In genomic region chr3:99248831-99249550, GRCm38 (mm10) we compare ENCODE assay signal across 18 mouse cellular contexts. TPM values are rescaled to one million over a fixed set of nuclear protein-coding genes. Genes with fewer than 3 reads are reported as not detected.
DNase-seq lines count a peak whose midpoint lies in the region; ATAC-seq and TF ChIP-seq lines count a peak whose summit lies in the region.
"Had no signal": no experiment of that assay in that cellular context is flagged by ENCODE, and none has a peak within 500 bp of the region (broad histone marks: within the 10 kb centered on the region; RNA-seq: fewer than 3 reads in every experiment).

No protein-coding gene starts in this region.

- TF ChIP-seq CTCF in heart, postnatal 0 days (IDR thresholded peaks at IDR 0.05; ENCODE audit: low read depth): no peak

- 4% methylated on average over 25 of the region's 25 CpGs for WGBS in heart, postnatal 0 days
- under 1% methylated on average over 25 of the region's 25 CpGs for WGBS in midbrain, embryonic 14.5 days
- WGBS in midbrain, embryonic 15.5 days: 1% methylated on average over 25 of the region's 25 CpGs
- WGBS in embryonic facial prominence, embryonic 14.5 days: 4% methylated on average over 25 of the region's 25 CpGs

- DNase-seq in heart, postnatal 0 days (ENCODE audit: low spot score): no peak
- no peak for DNase-seq in heart, adult 8-10 months (ENCODE audit: low spot score)
- DNase-seq in midbrain, embryonic 14.5 days: peak; percentile 32
- DNase-seq in embryonic facial prominence, embryonic 14.5 days (ENCODE audit: low spot score): no peak
- peak; percentile 12 for DNase-seq in retina, postnatal 1 day
- no peak for DNase-seq in lung, adult 18-20 months
- no peak for DNase-seq in layer of hippocampus, postnatal 14 days (ENCODE audit: low spot score in 2 of 2)
- DNase-seq: cerebellum, postnatal 36 days; gastrocnemius, postnatal 14 days; heart, postnatal 10 days; kidney, adult 9 months had no signal

- ATAC-seq in heart, postnatal 0 days (ENCODE audit: insufficient read depth, low read depth): no peak
- no peak for ATAC-seq in midbrain, embryonic 14.5 days (ENCODE audit: low FRiP score, low TSS enrichment)
- ATAC-seq in midbrain, embryonic 15.5 days (replicated peaks): no peak
- no peak for ATAC-seq in embryonic facial prominence, embryonic 14.5 days (ENCODE audit: low read depth)
- ATAC-seq: CD4-positive, CD25-positive, alpha-beta regulatory T cell, adult 4 months; forebrain, embryonic 14.5 days; lung, postnatal 0 days; midbrain, embryonic 13.5 days had no signal

- H3K4me2 ChIP-seq in heart, postnatal 0 days (ENCODE audit: low read depth, low read length): no peak overlapping the region
- H3K4me2 ChIP-seq in midbrain, embryonic 14.5 days (ENCODE audit: low read length): no peak overlapping the region
- H3K4me2 ChIP-seq in midbrain, embryonic 15.5 days: no peak overlapping the region
- H3K4me2 ChIP-seq in embryonic facial prominence, embryonic 14.5 days (ENCODE audit: low read depth, low read length): peak overlapping the region; percentile 40
- H3K4me2 ChIP-seq: midbrain, embryonic 13.5 days; neural tube, embryonic 15.5 days had no signal

- TF ChIP-seq EP300 in heart, postnatal 0 days (IDR thresholded peaks at IDR 0.05; ENCODE audit: low read depth): no peak

- no peak overlapping the region for H3K9ac ChIP-seq in heart, postnatal 0 days (replicated peaks; ENCODE audit: low read depth, low read length)
- H3K9ac ChIP-seq in midbrain, embryonic 14.5 days (replicated peaks; ENCODE audit: low read length): no peak overlapping the region
- H3K9ac ChIP-seq in midbrain, embryonic 15.5 days: no peak overlapping the region
- peak overlapping the region; percentile 26; the same call in 1 of the 2 replicates for H3K9ac ChIP-seq in embryonic facial prominence, embryonic 14.5 days (ENCODE audit: low read depth, low read length)
- H3K9ac ChIP-seq: midbrain, embryonic 13.5 days; neural tube, embryonic 15.5 days had no signal

- no peak overlapping the region for H3K27ac ChIP-seq in heart, postnatal 0 days (ENCODE audit: low read depth)
- no peak overlapping the region for H3K27ac ChIP-seq in midbrain, embryonic 14.5 days (replicated peaks; ENCODE audit: low read depth, low read length)
- no peak overlapping the region for H3K27ac ChIP-seq in midbrain, embryonic 15.5 days
- no peak overlapping the region; the same call in 1 of the 2 replicates for H3K27ac ChIP-seq in embryonic facial prominence, embryonic 14.5 days (replicated peaks; ENCODE audit: low read depth, low read length)
- H3K27ac ChIP-seq: layer of hippocampus, adult 2 months; midbrain, embryonic 13.5 days; neural tube, embryonic 15.5 days had no signal

- H3K4me3 ChIP-seq in heart, postnatal 0 days (ENCODE audit: low read depth, low read length): peak overlapping the region; percentile 14; the same call in 1 of the 2 replicates
- no peak overlapping the region for H3K4me3 ChIP-seq in midbrain, embryonic 14.5 days (replicated peaks; ENCODE audit: low read depth, low read length)
- H3K4me3 ChIP-seq in midbrain, embryonic 15.5 days: no peak overlapping the region
- H3K4me3 ChIP-seq in embryonic facial prominence, embryonic 14.5 days (ENCODE audit: low read depth, low read length): peak overlapping the region; percentile 12
- H3K4me3 ChIP-seq: layer of hippocampus, adult 2 months; midbrain, embryonic 13.5 days; neural tube, embryonic 15.5 days had no signal

- peaks cover 7% of the 10 kb centered on the region; the same call in 1 of the 2 replicates for H3K4me1 ChIP-seq in heart, postnatal 0 days (ENCODE audit: control insufficient read depth, insufficient read depth)
- H3K4me1 ChIP-seq in midbrain, embryonic 14.5 days (ENCODE audit: control insufficient read depth, insufficient read depth, low read length): 0 out of 2 replicates have a peak, but pooled peaks cover 6% of the 10 kb centered on the region
- peaks cover 6% of the 10 kb centered on the region for H3K4me1 ChIP-seq in midbrain, embryonic 15.5 days
- H3K4me1 ChIP-seq in embryonic facial prominence, embryonic 14.5 days (ENCODE audit: control insufficient read depth, insufficient read depth, low read length): no peaks in the 10 kb centered on the region

- H3K9me3 ChIP-seq in heart, postnatal 0 days (replicated peaks; ENCODE audit: control insufficient read depth, low read length): no peaks in the 10 kb centered on the region
- H3K9me3 ChIP-seq in midbrain, embryonic 14.5 days (ENCODE audit: control insufficient read depth, low read length): no peaks in the 10 kb centered on the region
- no peaks in the 10 kb centered on the region for H3K9me3 ChIP-seq in midbrain, embryonic 15.5 days
- H3K9me3 ChIP-seq in embryonic facial prominence, embryonic 14.5 days (ENCODE audit: control insufficient read depth, low read length): no peaks in the 10 kb centered on the region
- H3K9me3 ChIP-seq: midbrain, embryonic 13.5 days; neural tube, embryonic 15.5 days had no signal

- no peaks in the 10 kb centered on the region for H3K36me3 ChIP-seq in heart, postnatal 0 days (replicated peaks; ENCODE audit: control insufficient read depth, insufficient read depth, low read length)
- H3K36me3 ChIP-seq in midbrain, embryonic 14.5 days (ENCODE audit: control insufficient read depth, insufficient read depth, low read length): no peaks in the 10 kb centered on the region
- H3K36me3 ChIP-seq in midbrain, embryonic 15.5 days (replicated peaks): no peaks in the 10 kb centered on the region
- H3K36me3 ChIP-seq in embryonic facial prominence, embryonic 14.5 days (ENCODE audit: control insufficient read depth, insufficient read depth, low read length): no peaks in the 10 kb centered on the region
- H3K36me3 ChIP-seq: midbrain, embryonic 13.5 days; neural tube, embryonic 15.5 days had no signal

- H3K27me3 ChIP-seq in heart, postnatal 0 days (ENCODE audit: control insufficient read depth, insufficient read depth, low read length): peaks cover 100% of the 10 kb centered on the region
- H3K27me3 ChIP-seq in midbrain, embryonic 14.5 days (ENCODE audit: control insufficient read depth, insufficient read depth, low read length): peaks cover 95% of the 10 kb centered on the region
- peaks cover 91% of the 10 kb centered on the region for H3K27me3 ChIP-seq in midbrain, embryonic 15.5 days (replicated peaks)
- H3K27me3 ChIP-seq in embryonic facial prominence, embryonic 14.5 days (replicated peaks; ENCODE audit: control insufficient read depth, insufficient read depth, low read length): peaks cover 94% of the 10 kb centered on the region

RNA-seq across cellular contexts. Expression of gene Tbx15, which starts 8.8 kb away (rescaled TPM):
- total RNA-seq in heart, postnatal 0 days (2014; rRNA removed; ENCODE audit: low replicate concordance): 0.23 and 1.5 TPM in 2 replicates
- polyA plus RNA-seq in heart, postnatal 0 days (2015; fragmentation: Nextera tagmentation; extraction: Ambion mirVana): 0.03 and 0.10 TPM in 2 replicates
- total RNA-seq in heart, adult 8-10 months (2022): under 1 TPM; 0.88 to 0.98 (median 0.93) TPM
- polyA plus RNA-seq in midbrain, embryonic 14.5 days (2014; fragmentation: Nextera tagmentation; extraction: Ambion mirVana): 0.13 and 0.92 TPM in 2 replicates
- polyA plus RNA-seq in midbrain, embryonic 15.5 days (2015; fragmentation: Nextera tagmentation; extraction: Ambion mirVana): 0.61 and 0.69 TPM in 2 replicates
- 19.0 and 20.6 TPM in 2 replicates for polyA plus RNA-seq in embryonic facial prominence, embryonic 14.5 days (2014; fragmentation: Nextera tagmentation; extraction: Ambion mirVana)
- total RNA-seq in layer of hippocampus, postnatal 14 days (2021): 1 to 10 TPM in 1 of 2 experiments, under 1 TPM in 1; 0.74 to 1.0 TPM
- polyA plus RNA-seq: CD4-positive, CD25-positive, alpha-beta regulatory T cell, adult 4 months had no signal

Comparison
In these comparisons a context has a peak if more than half of its experiments do, and no peak if none do; other contexts are left out.
1. DNase-seq: peak in midbrain, embryonic 14.5 days (single experiment) and retina, postnatal 1 day (single experiment); none in heart, postnatal 0 days (single experiment), heart, adult 8-10 months (single experiment), embryonic facial prominence, embryonic 14.5 days (single experiment), lung, adult 18-20 months (0 of 2) and layer of hippocampus, postnatal 14 days (0 of 2).
2. H3K4me3 ChIP-seq: peak in heart, postnatal 0 days (single experiment) and embryonic facial prominence, embryonic 14.5 days (single experiment); none in midbrain, embryonic 14.5 days (single experiment) and midbrain, embryonic 15.5 days (single experiment).
3. RNA of gene Tbx15, which starts 8.8 kb away (polyA plus RNA-seq): 19.0 to 20.6 TPM in embryonic facial prominence, embryonic 14.5 days; 0.13 to 0.92 TPM in midbrain, embryonic 14.5 days, 0.61 to 0.69 TPM in midbrain, embryonic 15.5 days and 0.03 to 0.10 TPM in heart, postnatal 0 days; every median in the first group is over 10 times any median in the second.